Mouse (Mus musculus) erythroblast, embryonic 14.5 days (primary cell): ENCODE measurements around the gene Myt1l.

Experiments
- GATA1 ChIP-seq: IDR thresholded peaks from 2 replicates; pipeline ENCODE4 v1.6.1; 2012; ENCODE audit warnings: low read length, inconsistent platforms, mixed read lengths
- TAL1 ChIP-seq: IDR thresholded peaks from 3 replicates; pipeline ENCODE4 v1.6.1; 2012; ENCODE audit warnings: low read length, inconsistent platforms, mixed read lengths

DNA sequence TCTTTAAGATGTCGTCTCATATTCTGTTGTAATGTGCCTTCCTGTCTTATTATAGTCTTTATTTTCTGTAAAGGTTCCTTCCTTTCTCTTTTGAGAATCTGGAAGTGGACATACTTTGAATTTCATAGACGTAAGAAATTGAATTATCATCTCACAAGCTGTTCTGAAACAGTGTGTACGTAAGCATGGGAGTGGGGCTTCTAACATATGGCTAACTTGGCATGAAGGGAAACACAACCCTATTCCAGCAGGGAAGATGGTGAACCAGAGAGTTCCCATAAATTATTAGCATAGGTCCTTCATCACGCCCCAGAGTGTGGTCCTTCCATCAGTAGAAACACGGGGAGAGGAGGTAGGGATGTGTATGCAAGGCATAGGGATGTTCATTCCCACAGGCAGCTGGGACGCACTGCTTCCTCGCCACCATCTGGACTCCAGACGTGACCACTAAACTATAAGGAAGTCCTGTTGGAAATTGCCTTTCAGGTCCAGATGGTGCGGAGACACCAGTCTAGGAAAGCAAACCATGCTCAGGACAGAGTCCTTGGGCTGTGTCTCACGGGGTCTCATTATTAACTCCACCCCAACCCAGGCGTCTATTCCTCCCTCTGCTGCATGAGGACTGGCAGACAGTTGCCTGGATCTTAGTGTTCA lies 111.5 kb downstream of the Myt1l start:
- TF ChIP-seq TAL1 (no peak), GATA1 (no peak)
